Mouse (Mus musculus) midbrain, embryonic 14.5 days (tissue): Measurements from ENCODE around the gene Fras1. TPM values are rescaled to one million over a fixed set of nuclear protein-coding genes. Genes with fewer than 3 reads are reported as not detected.

Experiments
- ATAC-seq: fragments of 200-750 bp; cut with Nextera tagmentation; 2 replicates; pipeline ENCODE4 v1.8.0; 2017; ENCODE audit warnings: moderate number of reproducible peaks, moderate library complexity; ENCODE audit not compliant: low FRiP score, low TSS enrichment
- DNase-seq: peaks from one replicate; pipeline ENCODE4 v3.0.0-alpha.2; 2015
- H3K27ac ChIP-seq: fragments of 300-500 bp; sonication (generic); replicated peaks from 2 replicates; pipeline ENCODE4 v1.5.1; 2014; ENCODE audit warnings: mild to moderate bottlenecking, low read depth, low read length, moderate library complexity
- H3K27me3 ChIP-seq: fragments of 300-500 bp; sonication (generic); 2 replicates; pipeline ENCODE4 v1.6.1; 2014; ENCODE audit warnings: low read length, control low read depth, mixed read lengths; ENCODE audit not compliant: control insufficient read depth, insufficient read depth
- H3K36me3 ChIP-seq: fragments of 300-500 bp; sonication (generic); 2 replicates; pipeline ENCODE4 v1.6.1; 2014; ENCODE audit warnings: low read length, control low read depth; ENCODE audit not compliant: control insufficient read depth, insufficient read depth
- H3K4me1 ChIP-seq: fragments of 300-500 bp; sonication (generic); 2 replicates; pipeline ENCODE4 v1.6.1; 2014; ENCODE audit warnings: mild to moderate bottlenecking, antibody characterized with exemption, low read length, control low read depth; ENCODE audit not compliant: control insufficient read depth, insufficient read depth
- H3K4me2 ChIP-seq: fragments of 300-500 bp; sonication (generic); 2 replicates; pipeline ENCODE4 v1.6.1; 2014; ENCODE audit warnings: mild to moderate bottlenecking, low read length, moderate library complexity
- H3K4me3 ChIP-seq: fragments of 300-500 bp; sonication (generic); replicated peaks from 2 replicates; pipeline ENCODE4 v1.5.1; 2014; ENCODE audit warnings: low read depth, low read length
- H3K9ac ChIP-seq: fragments of 300-500 bp; sonication (generic); replicated peaks from 2 replicates; pipeline ENCODE4 v1.6.1; 2014; ENCODE audit warnings: mild to moderate bottlenecking, low read length, moderate library complexity
- H3K9me3 ChIP-seq: fragments of 300-500 bp; sonication (generic); 2 replicates; pipeline ENCODE4 v1.6.1; 2016; ENCODE audit warnings: low read length, control low read depth, mixed read lengths; ENCODE audit not compliant: control insufficient read depth
- WGBS: fragments of 180-500 bp; shearing (Covaris S2); extraction: QIAGEN DNeasy Blood & Tissue Kit; methylation state at CpG from one replicate; pipeline ENCODE4 v1.1.7; 2014; 5-methylcytosine and 5-hydroxymethylcytosine counted together
- polyA plus RNA-seq: library from polyadenylated mRNA; unstranded; fragments of >200 nt; fragmentation: Nextera tagmentation; extraction: Ambion mirVana; gene quantifications from 2 replicates; pipeline ENCODE4 v1.2.1, GENCODE M21; 2014

The Fras1 gene
- polyA plus RNA-seq, 1 experiment from 2014 or later = 7.8 TPM

GRCm38 (mm10) chr5:96421550-96421949 lies 47.8 kb downstream of the Fras1 start:
- Histone ChIP-seq H3K27ac (no peak overlapping the region), H3K9ac (no peak overlapping the region), H3K4me2 (no peak overlapping the region), H3K4me1 (no peaks in the 10 kb centered on the region), H3K36me3 (no peaks in the 10 kb centered on the region), H3K27me3 (no peaks in the 10 kb centered on the region), H3K4me3 (no peak overlapping the region), H3K9me3 (no peaks in the 10 kb centered on the region)
- no peak for ATAC-seq
- WGBS = 76% methylated on average over 3 of the region's 3 CpGs
- no peak for DNase-seq

- DNase-seq (no peak), ATAC-seq (no peak)
- WGBS = 94% methylated on average over 5 of the region's 5 CpGs
- H3K36me3 ChIP-seq = no peaks in the 10 kb centered on the region
- no peaks in the 10 kb centered on the region for H3K9me3 ChIP-seq
- no peaks in the 10 kb centered on the region for H3K27me3 ChIP-seq
- no peak overlapping the region for H3K9ac ChIP-seq
- no peak overlapping the region for H3K4me2 ChIP-seq
- no peak overlapping the region for H3K4me3 ChIP-seq
- H3K27ac ChIP-seq = no peak overlapping the region
- H3K4me1 ChIP-seq = no peaks in the 10 kb centered on the region
Observed at GRCm38 (mm10) chr5:96422716-96423115, 49.0 kb downstream of the Fras1 start.

GRCm38 (mm10) chr5:96425391-96425790 lies 51.6 kb downstream of the Fras1 start:
- H3K27ac ChIP-seq = no peak overlapping the region
- ATAC-seq = no peak
- 93% methylated on average over 8 of the region's 8 CpGs for WGBS
- no peaks in the 10 kb centered on the region for H3K36me3 ChIP-seq
- H3K4me2 ChIP-seq = no peak overlapping the region
- H3K9me3 ChIP-seq = no peaks in the 10 kb centered on the region
- no peak overlapping the region for H3K4me3 ChIP-seq
- H3K27me3 ChIP-seq = no peaks in the 10 kb centered on the region
- H3K4me1 ChIP-seq = no peaks in the 10 kb centered on the region
- H3K9ac ChIP-seq = no peak overlapping the region
- no peak for DNase-seq

GRCm38 (mm10) chr5:96429532-96430141 lies 55.9 kb downstream of the Fras1 start:
- WGBS = 86% methylated on average over 13 of the region's 13 CpGs
- Histone ChIP-seq H3K27ac (no peak overlapping the region), H3K4me3 (no peak overlapping the region), H3K4me1 (no peaks in the 10 kb centered on the region), H3K4me2 (no peak overlapping the region), H3K9me3 (no peaks in the 10 kb centered on the region), H3K27me3 (no peaks in the 10 kb centered on the region), H3K36me3 (no peaks in the 10 kb centered on the region), H3K9ac (no peak overlapping the region)
- DNase-seq = no peak
- no peak for ATAC-seq

- H3K36me3 ChIP-seq = no peaks in the 10 kb centered on the region
- 84% methylated on average over 4 of the region's 4 CpGs for WGBS
- no peaks in the 10 kb centered on the region for H3K9me3 ChIP-seq
- DNase-seq (no peak), ATAC-seq (no peak)
- H3K27ac ChIP-seq = no peak overlapping the region
- H3K27me3 ChIP-seq = no peaks in the 10 kb centered on the region
- H3K4me3 ChIP-seq = no peak overlapping the region
- H3K9ac ChIP-seq = no peak overlapping the region
- H3K4me1 ChIP-seq = no peaks in the 10 kb centered on the region
- H3K4me2 ChIP-seq = no peak overlapping the region
Observed at GRCm38 (mm10) chr5:96437870-96438269, 64.1 kb downstream of the Fras1 start.

GRCm38 (mm10) chr5:96439811-96440210 lies 66.1 kb downstream of the Fras1 start:
- no peak overlapping the region for H3K4me2 ChIP-seq
- no peaks in the 10 kb centered on the region for H3K27me3 ChIP-seq
- no peaks in the 10 kb centered on the region for H3K4me1 ChIP-seq
- H3K9me3 ChIP-seq = no peaks in the 10 kb centered on the region
- WGBS = 89% methylated on average over 4 of the region's 4 CpGs
- no peak overlapping the region for H3K9ac ChIP-seq
- no peak for DNase-seq
- H3K4me3 ChIP-seq = no peak overlapping the region
- ATAC-seq = no peak
- H3K36me3 ChIP-seq = no peaks in the 10 kb centered on the region
- H3K27ac ChIP-seq = no peak overlapping the region

GRCm38 (mm10) chr5:96447460-96447859 lies 73.7 kb downstream of the Fras1 start:
- 93% methylated on average over 7 of the region's 7 CpGs for WGBS
- no peaks in the 10 kb centered on the region for H3K36me3 ChIP-seq
- DNase-seq = no peak
- H3K27ac ChIP-seq = no peak overlapping the region
- H3K27me3 ChIP-seq = no peaks in the 10 kb centered on the region
- no peaks in the 10 kb centered on the region for H3K4me1 ChIP-seq
- no peak overlapping the region for H3K9ac ChIP-seq
- no peak overlapping the region for H3K4me2 ChIP-seq
- no peak for ATAC-seq
- H3K4me3 ChIP-seq = no peak overlapping the region
- no peaks in the 10 kb centered on the region for H3K9me3 ChIP-seq

GRCm38 (mm10) chr5:96452027-96452426 lies 78.3 kb downstream of the Fras1 start:
- Histone ChIP-seq H3K36me3 (no peaks in the 10 kb centered on the region), H3K4me3 (no peak overlapping the region), H3K27ac (no peak overlapping the region), H3K9me3 (no peaks in the 10 kb centered on the region), H3K27me3 (no peaks in the 10 kb centered on the region), H3K9ac (no peak overlapping the region), H3K4me2 (no peak overlapping the region), H3K4me1 (no peaks in the 10 kb centered on the region)
- WGBS = 87% methylated on average over 1 of the region's 1 CpGs
- no peak for ATAC-seq
- DNase-seq = no peak

GRCm38 (mm10) chr5:96453386-96453785 lies 79.6 kb downstream of the Fras1 start:
- DNase-seq (no peak), ATAC-seq (no peak)
- no peaks in the 10 kb centered on the region for H3K36me3 ChIP-seq
- no peaks in the 10 kb centered on the region for H3K27me3 ChIP-seq
- WGBS = 93% methylated on average over 5 of the region's 5 CpGs
- no peak overlapping the region for H3K27ac ChIP-seq
- H3K9ac ChIP-seq = no peak overlapping the region
- H3K4me2 ChIP-seq = no peak overlapping the region
- no peak overlapping the region for H3K4me3 ChIP-seq
- H3K9me3 ChIP-seq = no peaks in the 10 kb centered on the region
- H3K4me1 ChIP-seq = no peaks in the 10 kb centered on the region
